Mouse (Mus musculus): ENCODE data around the gene Fam163b.

DNA sequence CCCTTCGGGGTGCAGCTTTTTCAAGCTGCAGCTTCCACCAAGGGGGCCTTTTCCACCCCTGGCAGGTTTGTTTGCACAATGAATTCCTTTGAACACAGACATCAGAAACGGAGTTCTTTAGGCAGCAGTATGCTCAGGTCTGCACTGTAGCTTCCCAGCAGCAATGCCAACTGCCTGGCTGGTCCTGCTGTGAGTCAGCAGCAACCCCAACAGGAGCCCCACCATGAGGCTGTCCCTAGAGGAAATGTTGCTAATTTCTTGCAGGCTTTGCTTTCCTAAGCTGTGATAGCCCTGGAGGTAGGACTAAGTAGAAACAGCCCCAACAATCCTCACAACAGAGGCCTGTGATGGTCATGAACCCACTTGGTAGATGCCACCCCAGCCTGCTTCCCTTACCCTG is 24.7 kb upstream of the Fam163b start:
- no peak for TF ChIP-seq CTCF (IDR thresholded peaks at IDR 0.05; ENCODE audit: extremely low read depth, insufficient read depth, low read length)
- no peak for TF ChIP-seq POLR2A (IDR thresholded peaks at IDR 0.05; ENCODE audit: extremely low read depth, insufficient read depth, low read length)
